Comparison of ENCODE assay signal across 23 mouse cellular contexts in the genomic region with DNA sequence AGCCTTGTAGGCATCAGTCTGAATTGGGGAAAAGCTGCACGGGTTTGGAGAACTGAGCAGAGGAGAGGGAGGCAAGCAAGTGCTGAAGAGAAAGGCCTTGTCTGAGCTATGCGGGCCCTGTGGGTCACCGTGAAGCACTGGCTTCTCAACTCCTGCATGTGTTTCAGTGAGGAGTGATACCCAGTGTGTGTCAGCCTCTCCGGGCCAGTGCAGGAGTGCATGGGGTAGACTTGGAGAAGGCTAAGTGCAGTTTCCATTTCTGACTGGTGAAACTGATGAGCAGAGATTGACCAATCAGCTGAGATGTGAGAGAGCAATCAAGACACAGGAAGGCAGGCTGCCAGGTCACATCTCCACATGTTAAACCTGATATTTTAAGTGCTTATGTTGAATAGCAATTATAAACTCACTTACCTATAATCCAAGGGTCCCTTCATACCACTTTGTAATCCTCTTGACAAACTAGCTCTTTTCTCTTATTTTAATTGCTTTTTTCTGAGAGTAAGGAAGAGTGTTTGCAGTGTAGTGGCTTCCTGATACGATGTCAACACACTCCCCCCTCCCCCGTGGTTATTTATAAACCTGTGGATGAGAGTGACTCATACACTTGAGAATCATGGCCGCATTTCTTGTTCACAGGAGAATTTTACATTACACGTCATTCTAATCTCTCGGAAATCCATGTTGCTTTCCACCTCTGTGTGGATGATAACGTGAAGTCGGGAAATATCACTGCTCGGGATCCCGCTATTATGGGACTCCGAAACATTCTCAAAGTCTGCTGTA. TPM values are rescaled to one million over a fixed set of nuclear protein-coding genes. Genes with fewer than 3 reads are reported as not detected.
DNase-seq lines count a peak whose midpoint lies in the region; ATAC-seq lines count a peak whose summit lies in the region.
"Had no signal": no experiment of that assay in that cellular context is flagged by ENCODE, and none has a peak within 500 bp of the region (broad histone marks: within the 10 kb centered on the region; RNA-seq: fewer than 3 reads in every experiment).

No protein-coding gene starts in this region.

- H3K9me3 ChIP-seq in heart, embryonic 15.5 days (replicated peaks) = no peaks in the 10 kb centered on the region
- no peaks in the 10 kb centered on the region for H3K9me3 ChIP-seq in forebrain, embryonic 15.5 days
- H3K9me3 ChIP-seq: neural tube, embryonic 13.5 days had no signal

- ATAC-seq in heart, embryonic 15.5 days (replicated peaks; ENCODE audit: insufficient number of reproducible peaks, insufficient read depth, low FRiP score, low read depth) = peak; percentile 60
- ATAC-seq in forebrain, embryonic 15.5 days (replicated peaks) = no peak
- ATAC-seq: forebrain, embryonic 14.5 days; hindbrain, postnatal 0 days; liver, postnatal 0 days had no signal

- H3K4me2 ChIP-seq in heart, embryonic 15.5 days = peak overlapping the region; percentile 29
- H3K4me2 ChIP-seq in forebrain, embryonic 15.5 days (replicated peaks) = no peak overlapping the region
- H3K4me2 ChIP-seq: midbrain, embryonic 11.5 days; neural tube, embryonic 13.5 days had no signal

- 46% methylated on average over 14 of the region's 14 CpGs for WGBS in heart, embryonic 15.5 days
- WGBS in forebrain, embryonic 15.5 days = 91% methylated on average over 14 of the region's 14 CpGs

- H3K36me3 ChIP-seq in heart, embryonic 15.5 days = 0 out of 2 replicates have a peak, but pooled peaks cover 6% of the 10 kb centered on the region
- peaks cover 34% of the 10 kb centered on the region; the same call in 1 of the 2 replicates for H3K36me3 ChIP-seq in forebrain, embryonic 15.5 days

- no peaks in the 10 kb centered on the region for H3K27me3 ChIP-seq in heart, embryonic 15.5 days
- H3K27me3 ChIP-seq in forebrain, embryonic 15.5 days = no peaks in the 10 kb centered on the region
- H3K27me3 ChIP-seq: neural tube, embryonic 13.5 days had no signal

- H3K4me3 ChIP-seq in heart, embryonic 15.5 days = no peak overlapping the region
- H3K4me3 ChIP-seq in forebrain, embryonic 15.5 days = no peak overlapping the region
- H3K4me3 ChIP-seq: erythroblast, embryonic 14.5 days; neural tube, embryonic 13.5 days had no signal

- H3K4me1 ChIP-seq in heart, embryonic 15.5 days (replicated peaks) = peaks cover 25% of the 10 kb centered on the region
- no peaks in the 10 kb centered on the region for H3K4me1 ChIP-seq in forebrain, embryonic 15.5 days
- H3K4me1 ChIP-seq: neural tube, embryonic 13.5 days had no signal

- DNase-seq in heart, adult 18-20 months = peak; percentile 14 to 37
- no peak for DNase-seq in heart, adult 11 months
- DNase-seq in right cerebral cortex, adult 2 months (ENCODE audit: low spot score in 2 of 2) = peak; percentile 14 to 26
- DNase-seq in right cerebral cortex, postnatal 25 days = no peak
- peak; percentile 22 for DNase-seq in telencephalon, adult 2 months (ENCODE audit: low read depth, low spot score)
- no peak for DNase-seq in MN1 (ENCODE audit: low spot score)
- DNase-seq: cerebellum, adult 11-12 months; cerebellum, postnatal 25 days; gastrocnemius, postnatal 10 days; kidney, adult 2 months; kidney, postnatal 25 days; liver; liver, postnatal 0 days; lung, postnatal 36 days had no signal

- peak overlapping the region; percentile 77 for H3K27ac ChIP-seq in heart, embryonic 15.5 days
- no peak overlapping the region for H3K27ac ChIP-seq in forebrain, embryonic 15.5 days (replicated peaks)
- H3K27ac ChIP-seq: hindbrain, postnatal 0 days; neural tube, embryonic 13.5 days had no signal

- H3K9ac ChIP-seq in heart, embryonic 15.5 days = no peak overlapping the region
- H3K9ac ChIP-seq in forebrain, embryonic 15.5 days (replicated peaks) = no peak overlapping the region
- H3K9ac ChIP-seq: liver, postnatal 0 days; neural tube, embryonic 13.5 days had no signal

RNA-seq across cellular contexts. Expression of gene D6Wsu163e, which starts 26.7 kb away (rescaled TPM):
- 10 to 100 TPM; 11.2 to 13.9 TPM for total RNA-seq in heart, adult 18-20 months (2021)
- 12.0 TPM in 2 replicates for polyA plus RNA-seq in heart, embryonic 15.5 days (2015; fragmentation: Nextera tagmentation; extraction: Ambion mirVana)
- 29.8 and 31.3 TPM in 2 replicates for polyA plus RNA-seq in forebrain, embryonic 15.5 days (2015; fragmentation: Nextera tagmentation; extraction: Ambion mirVana)

RNA-seq across cellular contexts. Expression of gene Rad51ap1, which starts 27.0 kb away (rescaled TPM):
- under 1 TPM; 0.65 to 0.82 TPM for total RNA-seq in heart, adult 18-20 months (2021)
- 27.7 and 32.9 TPM in 2 replicates for polyA plus RNA-seq in heart, embryonic 15.5 days (2015; fragmentation: Nextera tagmentation; extraction: Ambion mirVana)
- 29.9 and 33.8 TPM in 2 replicates for polyA plus RNA-seq in forebrain, embryonic 15.5 days (2015; fragmentation: Nextera tagmentation; extraction: Ambion mirVana)

RNA-seq across cellular contexts. Expression of gene Dyrk4, which starts 44.8 kb away (rescaled TPM):
- not detected for total RNA-seq in heart, adult 18-20 months (2021)
- polyA plus RNA-seq in heart, embryonic 15.5 days (2015; fragmentation: Nextera tagmentation; extraction: Ambion mirVana) = 0.29 TPM in 1 of 2 replicates, not detected in the other
- 0.08 TPM in 1 of 2 replicates, not detected in the other for polyA plus RNA-seq in forebrain, embryonic 15.5 days (2015; fragmentation: Nextera tagmentation; extraction: Ambion mirVana)
- total RNA-seq: gastrocnemius, postnatal 10 days; heart, postnatal 36 days; hindbrain, postnatal 0 days had no signal
- polyA plus RNA-seq: erythroblast, embryonic 14.5 days; forebrain, embryonic 14.5 days; kidney, adult 2 months; stomach, embryonic 16.5 days had no signal

RNA-seq across cellular contexts. Expression of gene Fgf6, which starts 49.0 kb away (rescaled TPM):
- under 1 TPM; 0.57 to 0.77 TPM for total RNA-seq in heart, adult 18-20 months (2021)
- polyA plus RNA-seq in heart, embryonic 15.5 days (2015; fragmentation: Nextera tagmentation; extraction: Ambion mirVana) = 0.08 and 0.11 TPM in 2 replicates
- not detected in 2 replicates for polyA plus RNA-seq in forebrain, embryonic 15.5 days (2015; fragmentation: Nextera tagmentation; extraction: Ambion mirVana)
- total RNA-seq: hindbrain, postnatal 0 days had no signal
- polyA plus RNA-seq: erythroblast, embryonic 14.5 days; forebrain, embryonic 14.5 days; hindbrain, postnatal 0 days; liver, postnatal 0 days; midbrain, embryonic 11.5 days; neural tube, embryonic 13.5 days had no signal

Comparison
In these comparisons a context has a peak if more than half of its experiments do, and no peak if none do; other contexts are left out.
1. DNase-seq: peak in heart, adult 18-20 months (2 of 2), right cerebral cortex, adult 2 months (2 of 2) and telencephalon, adult 2 months (single experiment); none in heart, adult 11 months (single experiment), right cerebral cortex, postnatal 25 days (single experiment) and MN1 (single experiment).